Mouse (Mus musculus) lung, postnatal 36 days (tissue): ENCODE measurements at regions not wholly inside any gene's neighbourhood (a gene's known extent, or its start where the extent isn't known, plus 50 kb on each side); places are given as distances from the start of the nearest gene placed in this dataset.

ENCODE experiments used
- DNase-seq: peaks from one replicate; pipeline ENCODE4 v3.0.0; 2022; ENCODE audit warnings: mixed read lengths

GRCm38 (mm10) chr13:25507355-25507754 is 237.1 kb upstream of the Nrsn1 start:
- DNase-seq: no peak

DNA sequence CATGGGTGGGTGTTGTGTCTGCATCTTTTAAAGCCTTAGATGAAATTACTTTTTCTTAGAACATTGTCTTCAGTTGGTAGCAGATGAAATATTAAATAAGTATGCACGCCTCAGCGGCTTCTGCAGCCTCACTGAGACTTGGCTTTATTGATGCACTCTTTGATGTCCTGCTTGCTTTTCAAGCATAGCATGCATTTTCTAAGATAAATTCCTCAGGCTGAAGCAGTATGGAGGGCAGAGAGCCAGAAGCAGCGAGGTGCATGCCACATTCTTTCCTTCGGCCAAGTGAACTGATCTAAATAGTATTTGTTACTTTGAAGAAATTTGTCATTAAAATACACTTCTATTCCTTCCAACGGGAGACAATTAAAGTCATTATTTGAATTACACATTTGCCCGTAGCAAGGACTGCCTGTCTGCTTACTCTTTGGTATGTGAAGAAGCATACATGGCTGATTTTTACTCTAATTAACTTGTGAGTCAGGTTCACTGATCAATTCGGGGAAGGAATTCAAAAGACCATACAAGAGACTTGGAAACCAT is 224.3 kb upstream of the Nrsn1 start:
- no peak for DNase-seq

- no peak for DNase-seq
Observed at GRCm38 (mm10) chr13:25490036-25490435, 219.7 kb upstream of the Nrsn1 start.

- no peak for DNase-seq
Observed at GRCm38 (mm10) chr13:25483309-25483708, 213.0 kb upstream of the Nrsn1 start.

- no peak for DNase-seq
Observed at GRCm38 (mm10) chr13:25451917-25452316, 181.6 kb upstream of the Nrsn1 start.

- no peak for DNase-seq
Observed at GRCm38 (mm10) chr13:25451357-25451861, 181.1 kb upstream of the Nrsn1 start.

- no peak for DNase-seq
Observed at GRCm38 (mm10) chr13:25429701-25430418, 159.6 kb upstream of the Nrsn1 start.

DNA sequence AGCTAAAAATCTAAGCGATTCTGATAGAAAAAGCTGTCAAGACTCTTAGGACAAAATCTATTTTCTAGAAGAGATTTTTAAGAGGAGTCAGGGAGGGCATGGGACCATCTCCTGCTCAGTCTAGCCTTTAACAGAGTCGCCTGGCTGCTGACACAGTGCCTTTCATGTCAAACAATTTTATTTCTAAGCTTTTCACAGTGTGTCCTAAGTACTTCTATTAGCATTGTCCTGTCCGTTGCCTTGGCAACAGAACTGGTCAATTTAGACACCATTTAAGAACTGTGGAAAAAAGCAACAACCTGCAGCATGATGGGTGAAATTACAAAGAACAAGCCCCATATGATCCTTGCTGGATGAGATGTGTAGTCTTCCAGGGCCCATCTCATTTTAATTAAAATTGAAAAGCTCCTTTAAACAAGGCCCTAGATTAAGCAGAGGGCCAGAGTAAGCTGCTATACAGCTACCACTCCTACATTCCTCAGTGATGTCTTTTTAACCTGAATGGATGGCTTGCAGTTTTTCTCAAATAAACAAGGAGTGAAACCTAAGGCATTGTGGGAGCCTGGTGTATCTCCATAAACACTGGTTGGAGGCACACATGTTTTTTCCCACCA is 133.0 kb upstream of the Nrsn1 start:
- DNase-seq: no peak

DNA sequence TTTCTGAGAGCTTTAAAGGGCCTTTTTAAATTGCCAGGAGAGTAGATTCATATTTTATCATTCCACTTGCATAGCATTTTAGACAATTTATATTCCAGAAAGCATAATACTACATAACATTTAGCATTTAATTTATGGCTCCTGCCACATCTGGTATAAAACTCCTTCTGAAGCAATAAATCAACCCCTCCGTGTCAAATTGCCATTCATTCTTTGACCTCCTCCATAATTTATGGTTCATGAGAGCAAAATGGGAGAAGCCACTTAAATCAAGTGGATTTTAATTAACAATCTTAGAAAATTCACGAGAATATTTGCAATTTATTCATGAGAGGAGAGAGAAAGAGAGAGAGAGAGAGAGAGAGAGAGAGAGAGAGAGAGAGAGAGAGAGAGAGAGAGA is 132.4 kb upstream of the Nrsn1 start:
- no peak for DNase-seq

DNA sequence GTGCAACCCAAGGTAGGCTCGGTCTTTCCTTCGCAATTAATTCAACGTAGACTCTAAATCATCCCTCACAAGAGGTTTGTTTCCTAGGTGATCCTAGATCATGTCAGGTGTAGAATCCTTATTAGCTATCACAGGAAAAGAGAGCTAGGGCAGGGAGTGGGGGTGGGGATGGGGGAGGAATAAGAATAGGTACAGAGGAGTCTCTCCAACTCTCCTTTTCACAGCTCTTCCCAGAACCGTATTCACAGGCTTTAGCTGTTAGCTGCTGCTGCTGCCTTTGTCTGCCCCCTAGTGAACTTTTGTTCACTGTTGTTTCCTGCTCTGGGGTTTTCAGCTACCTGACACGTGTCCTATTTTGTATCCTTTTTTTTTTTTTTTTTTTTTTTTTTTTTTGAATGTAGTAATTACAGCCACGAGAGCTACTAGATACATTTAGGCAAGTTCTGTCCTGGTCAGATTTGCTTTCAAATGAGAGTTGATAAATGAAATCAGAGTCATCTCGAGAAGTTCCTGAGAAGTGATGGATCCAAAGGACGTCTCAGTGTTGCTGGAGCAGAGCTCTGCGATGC is 131.7 kb upstream of the Nrsn1 start:
- no peak for DNase-seq

DNA sequence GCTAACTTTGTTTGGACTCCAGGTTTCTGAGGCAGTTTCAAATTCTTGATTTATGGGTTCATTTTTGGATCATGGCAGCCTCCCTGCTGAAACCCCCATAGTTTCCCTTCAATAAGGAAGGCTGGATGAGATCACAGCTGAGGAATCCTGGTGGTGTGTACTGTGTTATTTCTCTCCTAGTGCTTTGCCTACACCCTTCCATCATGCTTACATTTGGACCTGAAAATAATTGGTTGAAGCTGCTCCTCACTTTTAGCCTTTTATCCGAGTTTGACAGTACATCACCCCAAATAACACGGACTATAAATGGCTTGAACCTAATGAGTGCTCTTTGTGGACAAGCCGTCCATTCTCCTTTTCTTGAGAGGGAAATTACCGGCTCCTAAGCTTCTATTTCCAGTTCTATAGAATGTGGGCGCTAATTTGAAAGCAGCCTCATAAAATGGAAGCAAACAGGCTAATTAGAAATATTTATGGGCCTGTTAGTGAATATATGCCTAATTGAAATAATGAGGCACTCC is 122.5 kb upstream of the Nrsn1 start:
- DNase-seq: no peak

DNA sequence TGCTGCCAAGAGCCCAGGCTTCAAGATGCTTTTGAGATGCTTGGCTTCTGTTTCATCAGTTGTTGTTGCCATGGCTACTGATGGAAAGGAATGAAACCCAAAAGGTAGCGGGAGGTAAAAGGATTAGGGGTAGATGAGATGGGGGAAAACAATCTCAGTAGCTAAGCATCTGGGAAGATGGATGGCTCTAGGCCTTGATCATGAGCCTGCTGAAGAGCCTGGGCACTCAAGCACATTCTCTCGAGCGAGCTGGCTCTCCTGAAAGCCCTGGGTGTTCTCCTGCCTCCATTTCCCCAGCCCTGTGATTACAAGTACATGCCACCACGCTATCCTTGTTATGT is 92.3 kb upstream of the Nrsn1 start:
- no peak for DNase-seq

DNA sequence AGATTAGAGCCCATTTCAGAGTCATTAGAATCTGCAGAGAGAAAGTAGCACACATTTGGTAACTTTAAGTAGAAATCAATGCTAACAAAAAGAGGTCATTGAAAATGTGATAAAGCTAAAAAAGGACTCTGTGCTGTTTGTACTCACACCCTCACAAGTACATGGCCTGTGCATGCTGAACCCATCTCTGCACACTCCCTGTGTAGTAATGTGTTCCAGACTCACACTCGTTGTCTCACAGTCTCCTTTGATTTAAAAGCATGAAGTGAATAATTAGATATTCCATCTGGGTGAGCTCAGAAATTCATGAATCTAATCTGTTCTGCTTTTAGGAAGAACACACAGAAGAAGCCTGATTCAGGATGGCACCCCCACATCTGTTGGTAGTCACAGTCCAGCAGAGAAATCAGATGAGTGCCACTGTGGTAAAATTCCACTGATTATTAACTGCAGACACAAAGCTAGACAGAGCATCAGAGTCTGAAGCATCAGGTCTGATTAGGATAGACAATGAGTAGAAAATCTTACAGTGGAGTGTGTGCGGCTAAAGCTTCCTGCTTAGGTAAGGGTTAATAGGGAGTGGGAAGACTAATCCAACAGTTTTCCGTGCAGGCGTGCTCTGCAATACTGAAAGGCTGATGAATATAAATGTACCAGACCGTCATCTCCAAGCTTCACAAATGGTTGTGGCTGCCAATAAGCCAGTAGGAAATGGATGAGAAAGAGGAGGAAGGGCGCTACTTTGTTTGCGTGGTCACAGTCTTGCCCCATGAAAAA is 91.7 kb upstream of the Nrsn1 start:
- DNase-seq: no peak

DNA sequence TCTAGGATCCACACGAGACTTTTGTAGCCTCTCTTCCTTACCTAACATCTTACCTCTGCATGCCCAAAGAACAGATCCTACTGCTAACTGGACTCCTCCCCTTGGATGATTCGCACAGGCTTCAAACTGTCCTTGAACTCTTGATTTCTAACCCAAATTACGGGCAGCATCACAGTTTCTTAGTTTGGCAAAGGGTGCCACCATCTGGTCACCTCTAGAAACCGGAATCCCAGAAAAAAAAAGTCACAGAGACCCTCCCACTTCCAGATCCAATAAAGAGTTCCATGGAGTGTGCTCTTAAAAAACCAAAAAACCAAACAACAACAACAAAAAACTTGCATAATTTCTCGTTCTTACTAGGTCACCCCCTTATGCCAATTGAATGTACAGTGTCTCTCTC is 77.3 kb upstream of the Nrsn1 start:
- DNase-seq: no peak

GRCm38 (mm10) chr13:25343309-25343708 is 73.0 kb upstream of the Nrsn1 start:
- no peak for DNase-seq

DNA sequence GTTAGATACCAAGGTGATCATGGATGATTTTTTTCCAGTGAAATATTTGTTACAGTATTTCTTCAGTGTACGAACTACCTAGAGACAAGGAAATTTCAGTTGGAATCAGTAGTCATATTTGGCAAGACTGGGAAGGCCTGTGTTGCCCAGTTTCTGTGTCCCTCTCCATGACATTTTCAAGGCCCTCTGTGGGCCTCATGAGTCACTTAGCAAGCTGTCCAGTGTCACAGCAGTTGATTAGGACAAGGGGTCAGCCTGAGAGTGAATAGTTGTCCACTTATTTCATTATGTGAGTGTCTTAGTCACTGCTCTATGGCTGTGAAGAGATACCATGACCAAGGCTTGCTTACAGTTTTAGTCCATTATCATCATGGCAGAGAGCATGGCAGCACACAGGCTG is 71.5 kb upstream of the Nrsn1 start:
- DNase-seq: no peak

GRCm38 (mm10) chr13:25333803-25334202 is 63.5 kb upstream of the Nrsn1 start:
- no peak for DNase-seq
